Mouse (Mus musculus) heart, postnatal 14 days (tissue): ENCODE measurements at regions not wholly inside any gene's neighbourhood (a gene's known extent, or its start where the extent isn't known, plus 50 kb on each side); places are given as distances from the start of the nearest gene placed in this dataset.

Experiments used
- DNase-seq, 2 experiments: peaks; one replicate each; pipeline ENCODE4 v3.0.0; 2021 to 2022
- intact Hi-C: fragments of 180-260 bp; cut with DNase I; formaldehyde crosslinking; loops from one replicate; pipeline ENCODE4 v1.15.1; 2025

GRCm38 (mm10) chr14:98749086-98750027 lies 244.8 kb downstream of the Rpl36a-ps1 start:
- DNase-seq = no peak
- intact Hi-C loops = no loop called here

GRCm38 (mm10) chr14:98747159-98747775 lies 246.9 kb downstream of the Rpl36a-ps1 start:
- intact Hi-C loops = no loop called here
- DNase-seq = no peak

- DNase-seq = no peak
- intact Hi-C loops = no loop called here
Observed at GRCm38 (mm10) chr14:98730375-98730774, 263.7 kb downstream of the Rpl36a-ps1 start.

GRCm38 (mm10) chr14:98728863-98729262 lies 265.3 kb downstream of the Rpl36a-ps1 start:
- DNase-seq = no peak
- intact Hi-C loops = no loop called here

DNA sequence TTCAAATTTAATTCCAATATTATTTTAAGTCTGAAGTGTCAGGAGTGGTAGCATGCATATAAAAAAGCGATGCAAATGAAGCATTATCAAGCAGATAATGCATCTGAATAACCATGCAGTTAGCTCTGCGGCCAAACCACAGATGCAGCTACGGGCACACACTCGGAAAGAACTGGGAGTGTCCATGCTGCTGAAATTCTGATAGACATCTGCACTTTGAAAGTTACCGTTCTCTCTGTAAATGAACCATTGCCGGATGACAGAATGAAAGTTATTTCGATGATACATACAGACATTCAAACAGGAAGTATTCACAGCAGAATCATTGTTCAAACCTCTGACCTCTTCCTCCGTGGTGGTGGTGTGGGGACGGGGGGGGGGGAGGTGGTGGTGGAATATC lies 271.6 kb downstream of the Rpl36a-ps1 start:
- DNase-seq = no peak
- intact Hi-C loops = no loop called here

DNA sequence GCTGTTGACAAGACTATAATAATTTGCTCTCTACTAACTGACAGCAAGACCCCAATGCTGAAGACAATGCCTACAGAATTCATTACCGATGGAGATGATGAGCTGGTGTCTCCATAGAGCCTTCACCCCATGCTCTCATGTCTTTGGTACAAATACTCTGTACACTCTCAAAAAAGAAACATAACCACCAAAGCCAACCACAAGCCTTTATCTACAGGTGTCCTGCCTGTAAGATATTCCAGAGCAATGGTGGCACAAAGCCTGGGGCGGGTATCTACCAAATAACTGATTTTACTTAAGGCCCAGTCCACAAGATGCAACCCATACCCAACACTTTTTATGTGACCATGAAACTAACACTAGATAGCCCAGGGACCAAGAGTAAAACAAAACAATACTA lies 273.1 kb downstream of the Rpl36a-ps1 start:
- intact Hi-C loops = no loop called here
- DNase-seq = no peak

- intact Hi-C loops = no loop called here
- no peak for DNase-seq
Observed at GRCm38 (mm10) chr14:98708045-98708444, 286.1 kb downstream of the Rpl36a-ps1 start.

- DNase-seq = no peak
Observed at GRCm38 (mm10) chr14:98707574-98707973, 286.5 kb downstream of the Rpl36a-ps1 start.

GRCm38 (mm10) chr14:98703289-98703688 lies 290.8 kb downstream of the Rpl36a-ps1 start:
- no peak for DNase-seq
- intact Hi-C loops = no loop called here

More at GRCm38 (mm10) chr14:98707574-98707973, 286.5 kb downstream of the Rpl36a-ps1 start:
- intact Hi-C loops = no loop called here

GRCm38 (mm10) chr14:98656533-98656932 lies 337.6 kb downstream of the Rpl36a-ps1 start:
- intact Hi-C loops = no loop called here
- no peak for DNase-seq

DNA sequence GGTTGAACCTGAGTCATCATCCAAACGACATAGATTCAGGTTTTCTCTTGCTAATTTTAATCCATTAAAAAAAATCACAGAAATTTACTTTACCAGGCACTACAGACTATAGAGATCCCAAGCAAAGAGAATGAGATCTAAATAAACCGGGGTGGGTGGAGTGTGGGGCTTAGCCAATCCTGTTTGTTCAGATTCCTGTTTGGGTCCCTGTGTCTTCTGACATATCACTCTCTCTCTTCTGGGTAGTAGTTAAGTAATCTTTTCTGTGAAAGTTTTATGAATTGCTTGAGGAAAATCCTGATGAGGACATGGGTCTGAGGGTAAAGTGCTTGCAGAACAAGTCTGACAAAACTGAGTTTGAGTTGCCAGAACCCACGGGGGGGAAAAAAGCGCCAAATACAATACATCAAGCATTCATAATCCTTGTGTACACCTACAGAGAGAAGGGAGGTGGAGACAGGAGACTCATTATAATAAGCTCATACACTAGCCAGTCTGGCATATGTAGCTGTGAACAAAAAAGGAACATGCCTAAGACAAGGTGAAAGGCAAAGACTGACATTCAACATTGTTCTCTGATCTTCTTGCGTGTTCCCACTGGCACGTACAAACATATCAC lies 339.8 kb downstream of the Rpl36a-ps1 start:
- intact Hi-C loops = no loop called here
- DNase-seq = no peak

DNA sequence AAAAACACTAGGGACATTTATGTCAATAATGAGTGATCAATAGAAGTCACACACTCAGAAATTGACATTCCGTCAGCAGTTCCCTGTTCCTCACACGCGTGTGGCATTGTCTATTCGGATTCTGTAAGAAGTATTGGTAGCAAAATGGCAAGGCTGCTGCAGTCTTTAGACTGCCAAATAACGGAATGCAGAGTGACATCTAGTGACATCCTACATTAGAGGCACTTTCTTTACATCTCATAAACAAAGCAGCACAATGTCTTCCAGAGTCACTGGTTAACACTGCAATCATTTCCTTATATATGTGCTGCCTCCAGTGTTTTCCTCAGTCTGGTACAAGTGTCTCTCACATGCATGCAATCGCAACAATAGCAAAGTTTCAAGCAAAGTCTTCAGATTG lies 342.9 kb downstream of the Rpl36a-ps1 start:
- DNase-seq = no peak
- intact Hi-C loops = no loop called here

GRCm38 (mm10) chr14:98650520-98650919 lies 343.6 kb downstream of the Rpl36a-ps1 start:
- intact Hi-C loops = no loop called here
- no peak for DNase-seq

DNA sequence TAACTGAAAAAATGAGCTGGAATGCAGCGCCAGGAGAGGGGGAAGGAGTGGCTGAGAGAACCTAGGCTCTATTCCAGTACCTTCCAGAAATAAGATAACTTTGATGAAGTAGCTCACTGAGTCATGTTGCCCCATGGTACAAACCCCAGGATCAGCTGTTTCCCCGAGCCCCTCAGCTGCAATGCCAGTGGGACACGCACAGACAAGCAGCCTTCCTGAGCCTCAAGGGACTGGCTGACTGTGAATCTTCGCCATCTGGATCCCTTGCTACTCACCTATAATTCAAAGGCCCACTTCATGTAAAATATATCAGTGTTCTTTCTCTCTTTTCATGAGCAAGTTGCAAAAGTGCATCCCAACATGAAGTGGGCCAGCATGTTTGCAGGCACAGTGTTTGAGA lies 346.5 kb downstream of the Rpl36a-ps1 start:
- intact Hi-C loops = no loop called here
- DNase-seq = no peak

DNA sequence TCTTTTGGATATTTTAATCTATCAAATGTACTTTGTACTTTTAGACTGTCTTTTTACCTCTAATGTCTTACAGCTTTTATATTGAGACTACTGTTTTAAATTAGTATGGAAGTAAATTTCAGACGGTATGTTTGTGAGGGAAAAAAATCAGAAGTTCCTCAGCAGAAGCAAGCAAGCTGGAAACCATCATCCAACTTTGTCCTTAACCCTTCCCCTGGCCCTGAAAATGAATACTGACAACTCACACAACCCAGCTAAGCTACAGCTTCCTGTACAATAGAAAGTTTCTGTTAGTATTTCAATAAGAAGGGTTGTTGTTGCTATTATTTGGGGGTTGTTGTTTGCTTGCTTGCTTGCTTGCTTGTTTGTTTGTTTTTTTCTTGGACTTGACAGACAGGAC lies 350.4 kb downstream of the Rpl36a-ps1 start:
- intact Hi-C loops = no loop called here
- DNase-seq = no peak

- intact Hi-C loops = no loop called here
- DNase-seq = no peak
Observed at GRCm38 (mm10) chr14:98642661-98643331, 351.3 kb downstream of the Rpl36a-ps1 start.

- intact Hi-C loops = no loop called here
- no peak for DNase-seq
Observed at GRCm38 (mm10) chr14:98629026-98629425, 365.1 kb downstream of the Rpl36a-ps1 start.

GRCm38 (mm10) chr14:98626476-98626875 lies 367.6 kb downstream of the Rpl36a-ps1 start:
- intact Hi-C loops = no loop called here
- no peak for DNase-seq

DNA sequence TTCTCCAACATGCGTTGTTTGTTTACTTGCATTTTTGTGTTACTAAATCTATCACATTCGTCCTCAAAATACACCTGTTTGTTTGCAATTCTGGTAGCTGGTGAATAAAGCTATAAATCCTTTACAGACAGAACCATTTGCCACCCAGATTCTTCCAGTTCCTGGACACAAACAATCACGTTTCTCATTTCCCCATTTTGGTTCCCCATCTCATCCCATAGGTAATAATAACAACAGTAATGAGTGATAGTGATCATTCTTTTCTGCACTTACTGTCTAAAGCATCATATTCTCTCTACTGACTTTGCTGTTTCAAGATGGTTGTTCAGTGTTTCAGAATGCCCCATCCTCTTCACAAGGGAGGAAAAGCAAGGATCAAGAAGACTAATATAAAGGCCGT lies 368.3 kb downstream of the Rpl36a-ps1 start:
- no peak for DNase-seq
- intact Hi-C loops = no loop called here

GRCm38 (mm10) chr14:98605772-98606171 lies 388.3 kb downstream of the Rpl36a-ps1 start:
- intact Hi-C loops = no loop called here
- no peak for DNase-seq

DNA sequence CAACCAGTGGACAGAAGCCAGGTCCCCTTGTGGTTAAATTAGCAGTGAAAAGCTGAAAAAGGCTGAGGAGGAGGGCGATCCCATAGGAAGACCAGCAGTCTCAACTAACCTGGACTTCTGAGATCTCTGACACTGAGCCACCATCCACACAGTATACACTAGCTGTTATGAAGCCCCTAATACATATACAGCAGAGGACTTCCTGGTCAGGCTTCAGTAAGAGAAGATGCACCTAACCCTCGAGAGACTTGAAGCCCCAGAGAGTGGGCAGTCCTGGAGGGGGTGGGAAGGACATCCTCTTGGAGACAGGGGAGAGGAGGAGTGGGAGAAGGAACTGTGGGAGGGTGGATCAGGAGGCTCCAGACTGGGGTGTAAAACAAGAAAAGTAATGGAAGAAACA lies 397.9 kb downstream of the Rpl36a-ps1 start:
- intact Hi-C loops = no loop called here
- no peak for DNase-seq
